Mouse (Mus musculus) gastrocnemius, postnatal 10 days (tissue): ENCODE data around the gene Gm10160. TPM values are rescaled to one million over a fixed set of nuclear protein-coding genes. Genes with fewer than 3 reads are reported as not detected.
A peak's percentile ranks its signal among the peaks of the same experiment; 100 is the strongest.

Source experiments
- DNase-seq: peaks from one replicate; pipeline ENCODE4 v3.0.0; 2021; ENCODE audit warnings: mixed read lengths
- total RNA-seq, 2 experiments: library from RNA; stranded (reverse); gene quantifications; 2 replicates each; pipeline ENCODE4 v1.2.3; 2021

Gene Gm10160
- total RNA-seq, 2 experiments from 2014 or later: not detected

DNA sequence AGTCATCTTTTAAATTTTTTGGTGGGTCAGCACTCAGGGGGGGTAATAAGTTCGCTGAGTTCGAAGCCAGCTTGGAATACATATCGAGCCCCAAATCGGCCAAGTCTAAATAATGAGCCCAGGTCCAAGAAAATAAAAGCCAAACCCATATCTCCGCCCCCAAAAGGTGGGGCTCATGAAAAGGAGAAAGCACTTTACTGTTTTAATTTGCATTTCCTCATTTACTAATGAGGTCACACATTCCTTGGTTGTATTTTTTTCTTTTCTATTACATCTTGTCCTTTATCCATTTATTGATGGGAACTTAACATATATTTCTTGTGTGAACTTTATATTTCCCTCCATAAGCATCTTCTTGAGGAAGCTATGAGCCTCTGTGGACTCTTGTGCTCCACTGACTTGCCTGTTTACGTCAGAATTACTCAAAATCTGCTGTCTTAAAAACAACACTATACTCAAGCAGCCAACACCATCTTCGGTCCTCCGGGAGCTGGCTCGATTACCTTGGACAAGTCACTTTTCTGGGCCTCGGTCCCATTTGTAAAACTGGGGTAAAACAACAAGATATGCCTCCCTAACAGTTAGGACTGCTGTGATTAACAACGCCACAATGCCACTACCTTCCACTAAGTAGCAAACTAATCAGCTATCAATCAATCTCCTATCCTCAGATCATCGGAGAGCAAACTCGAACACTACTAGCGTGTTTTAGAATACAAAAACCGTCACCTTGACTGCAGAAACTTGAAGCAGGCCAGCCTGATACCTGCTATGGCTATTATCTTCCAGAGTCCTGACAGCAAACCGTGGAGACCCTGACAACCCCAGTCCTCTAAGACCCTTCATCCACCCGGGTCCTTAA is 27.6 kb downstream of the Gm10160 start:
- DNase-seq: no peak

DNA sequence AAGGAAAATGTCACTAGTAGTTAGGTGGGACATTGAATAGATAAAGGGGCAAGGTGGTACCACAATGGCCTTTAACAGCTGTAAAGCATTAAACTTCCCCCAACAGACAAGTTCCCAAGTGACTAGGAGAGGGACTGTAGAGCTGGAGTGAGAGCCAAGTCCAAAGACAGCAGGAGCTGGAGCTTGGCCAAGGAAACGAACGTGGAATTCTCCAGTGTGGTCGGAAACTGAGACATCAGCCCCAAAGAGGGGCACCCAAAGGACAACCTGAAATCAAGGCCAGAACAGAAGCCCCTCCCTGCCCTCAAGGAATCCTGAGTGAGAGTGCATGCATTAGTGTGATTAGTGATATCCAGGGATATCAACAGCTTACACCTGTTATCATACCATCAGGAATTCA is 30.2 kb downstream of the Gm10160 start:
- peak; percentile 28 for DNase-seq

DNA sequence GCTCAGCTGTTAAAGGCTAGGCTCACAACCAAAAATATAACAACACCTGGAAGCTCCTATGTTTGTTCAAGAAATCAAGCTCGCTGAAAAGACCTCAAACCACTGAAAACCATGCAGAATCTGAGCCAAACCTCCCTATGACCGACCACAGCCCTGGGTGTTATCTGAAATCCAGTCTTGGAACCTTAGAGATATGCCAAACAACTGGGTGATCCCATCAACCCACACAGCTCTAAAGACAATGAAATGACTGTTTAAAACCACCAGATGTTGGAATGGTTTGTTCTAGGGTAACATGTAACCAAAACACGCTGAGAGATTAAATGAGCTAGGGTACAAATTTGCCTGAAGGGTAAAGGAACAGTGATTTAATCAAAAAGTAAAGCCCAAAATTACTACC is 30.7 kb downstream of the Gm10160 start:
- DNase-seq: no peak

- no peak for DNase-seq
These were observed 49.5 kb downstream of the Gm10160 start for GRCm38 (mm10) chr7:81806067-81806466.

Other genes with a start within 250 kb of the Gm10160 start
- gene Homer2, start 148.3 kb downstream of the Gm10160 start, total RNA-seq: 10 to 100 TPM; 26.1 to 26.3 TPM
- gene Ramac, start 92.9 kb downstream of the Gm10160 start, total RNA-seq: 10 to 100 TPM; 26.7 to 27.9 TPM
- gene 3110040N11Rik, start 66.3 kb downstream of the Gm10160 start, total RNA-seq: 10 to 100 TPM; 23.6 to 24.5 TPM
- gene Btbd1, start 26.4 kb downstream of the Gm10160 start, total RNA-seq: 100 to 1,000 TPM; 214 to 229 TPM
- gene Tm6sf1, start 3.2 kb upstream of the Gm10160 start, total RNA-seq: 10 to 100 TPM; 53.0 to 54.2 TPM
- gene Hdgfl3, start 78.7 kb upstream of the Gm10160 start, total RNA-seq: 1 to 10 TPM; 6.1 to 8.7 TPM
- gene Bnc1, start 136.5 kb upstream of the Gm10160 start, total RNA-seq: not detected